Mouse (Mus musculus) stomach, postnatal 0 days (tissue): ENCODE measurements around the gene Zfp346. TPM values are rescaled to one million over a fixed set of nuclear protein-coding genes. Genes with fewer than 3 reads are reported as not detected.

Experiments
- ATAC-seq: fragments of 200-750 bp; cut with Nextera tagmentation; 2 replicates; pipeline ENCODE4 v1.8.0; 2017; ENCODE audit not compliant: low FRiP score, low TSS enrichment
- DNase-seq: peaks from one replicate; pipeline ENCODE4 v3.0.0-alpha.2; 2016; ENCODE audit warnings: low spot score
- H3K27ac ChIP-seq: fragments of 300-500 bp; sonication (generic); replicated peaks from 2 replicates; pipeline ENCODE4 v1.5.1; 2014; ENCODE audit warnings: mild to moderate bottlenecking, control low read depth
- H3K27me3 ChIP-seq: fragments of 300-500 bp; sonication (generic); 2 replicates; pipeline ENCODE4 v1.6.1; 2014; ENCODE audit warnings: low read length; ENCODE audit not compliant: control insufficient read depth, insufficient read depth
- H3K36me3 ChIP-seq: fragments of 300-500 bp; sonication (generic); 2 replicates; pipeline ENCODE4 v1.6.1; 2014; ENCODE audit warnings: low read length, mixed read lengths; ENCODE audit not compliant: control insufficient read depth, insufficient read depth
- H3K4me1 ChIP-seq: fragments of 300-500 bp; sonication (generic); replicated peaks from 2 replicates; pipeline ENCODE4 v1.6.1; 2014; ENCODE audit warnings: antibody characterized with exemption; ENCODE audit not compliant: control insufficient read depth, insufficient read depth
- H3K4me2 ChIP-seq: fragments of 300-500 bp; sonication (generic); replicated peaks from 2 replicates; pipeline ENCODE4 v1.6.1; 2014; ENCODE audit warnings: low read depth, mild to moderate bottlenecking, control low read depth, moderate library complexity
- H3K4me3 ChIP-seq: fragments of 300-500 bp; sonication (generic); 2 replicates; pipeline ENCODE4 v1.5.1; 2014; ENCODE audit warnings: low read depth, low read length, control low read depth
- H3K9ac ChIP-seq: fragments of 300-500 bp; sonication (generic); 2 replicates; pipeline ENCODE4 v1.6.1; 2014; ENCODE audit warnings: mild to moderate bottlenecking, low read length, control low read depth, mixed read lengths
- H3K9me3 ChIP-seq: fragments of 300-500 bp; sonication (generic); 2 replicates; pipeline ENCODE4 v1.6.1; 2016; ENCODE audit warnings: low read length; ENCODE audit not compliant: control insufficient read depth
- CTCF ChIP-seq: IDR thresholded peaks from 2 replicates; pipeline ENCODE4 v1.5.1; 2016; ENCODE audit warnings: antibody characterized with exemption, low read depth, mild to moderate bottlenecking, moderate library complexity
- EP300 ChIP-seq: optimal IDR thresholded peaks from 2 replicates; pipeline ENCODE3; 2016; ENCODE audit warnings: antibody characterized with exemption
- WGBS: fragments of 180-500 bp; shearing (Covaris S2); extraction: QIAGEN DNeasy Blood & Tissue Kit; methylation state at CpG from one replicate; pipeline ENCODE4 v1.1.7; 2014; 5-methylcytosine and 5-hydroxymethylcytosine counted together
- polyA plus RNA-seq: library from polyadenylated mRNA; unstranded; fragments of >200 nt; fragmentation: Nextera tagmentation; extraction: Ambion mirVana; gene quantifications from 2 replicates; pipeline ENCODE4 v1.2.1, GENCODE M21; 2015

The Zfp346 gene
- polyA plus RNA-seq, 1 experiment from 2014 or later: 5.0 TPM

GRCm38 (mm10) chr13:55178556-55178955, 73.4 kb downstream of the Zfp346 start:
- no peak overlapping the region for H3K9ac ChIP-seq
- H3K4me3 ChIP-seq: no peak overlapping the region
- no peak overlapping the region for H3K4me2 ChIP-seq
- no peak for TF ChIP-seq EP300
- peak; percentile 91 for TF ChIP-seq CTCF
- peak; percentile 81 for DNase-seq
- H3K27me3 ChIP-seq: no peaks in the 10 kb centered on the region
- no peaks in the 10 kb centered on the region for H3K9me3 ChIP-seq
- H3K27ac ChIP-seq: no peak overlapping the region
- ATAC-seq: peak; percentile 19; the same call in 1 of the 2 replicates
- H3K4me1 ChIP-seq: no peaks in the 10 kb centered on the region
- 31% methylated on average over 2 of the region's 2 CpGs for WGBS
- H3K36me3 ChIP-seq: no peaks in the 10 kb centered on the region

GRCm38 (mm10) chr13:55179591-55179990, 74.5 kb downstream of the Zfp346 start:
- no peaks in the 10 kb centered on the region for H3K9me3 ChIP-seq
- H3K4me1 ChIP-seq: no peaks in the 10 kb centered on the region
- ATAC-seq: no peak
- 90% methylated on average over 3 of the region's 3 CpGs for WGBS
- H3K27me3 ChIP-seq: no peaks in the 10 kb centered on the region
- no peak overlapping the region for H3K4me3 ChIP-seq
- no peak overlapping the region for H3K4me2 ChIP-seq
- TF ChIP-seq CTCF (no peak), EP300 (no peak)
- H3K36me3 ChIP-seq: no peaks in the 10 kb centered on the region
- DNase-seq: no peak
- H3K9ac ChIP-seq: no peak overlapping the region
- no peak overlapping the region for H3K27ac ChIP-seq

GRCm38 (mm10) chr13:55181786-55182172, 76.7 kb downstream of the Zfp346 start:
- Histone ChIP-seq H3K9ac (peak overlapping the region; percentile 43; the same call in 1 of the 2 replicates), H3K4me2 (peak overlapping the region; percentile 60), H3K36me3 (no peaks in the 10 kb centered on the region), H3K4me1 (no peaks in the 10 kb centered on the region), H3K9me3 (no peaks in the 10 kb centered on the region), H3K4me3 (peak overlapping the region; percentile 40), H3K27ac (peak overlapping the region; percentile 85), H3K27me3 (no peaks in the 10 kb centered on the region)
- WGBS: 75% methylated on average over 2 of the region's 2 CpGs
- no peak for DNase-seq
- TF ChIP-seq EP300 (no peak), CTCF (no peak)
- no peak for ATAC-seq

- Histone ChIP-seq H3K9me3 (no peaks in the 10 kb centered on the region), H3K9ac (peak overlapping the region; percentile 43), H3K27me3 (no peaks in the 10 kb centered on the region), H3K4me1 (no peaks in the 10 kb centered on the region), H3K27ac (peak overlapping the region; percentile 85), H3K36me3 (no peaks in the 10 kb centered on the region), H3K4me3 (peak overlapping the region; percentile 40), H3K4me2 (peak overlapping the region; percentile 60)
- DNase-seq (peak; percentile 79), ATAC-seq (peak; percentile 92)
- WGBS: 2% methylated on average over 23 of the region's 23 CpGs
- no peak for TF ChIP-seq EP300
- TF ChIP-seq CTCF: peak; percentile 77
These were observed 77.2 kb downstream of the Zfp346 start for GRCm38 (mm10) chr13:55182173-55182894.

GRCm38 (mm10) chr13:55183382-55183781, 78.3 kb downstream of the Zfp346 start:
- DNase-seq (peak; percentile 25), ATAC-seq (peak; percentile 77)
- H3K4me3 ChIP-seq: no peak overlapping the region
- no peaks in the 10 kb centered on the region for H3K9me3 ChIP-seq
- no peaks in the 10 kb centered on the region for H3K4me1 ChIP-seq
- H3K36me3 ChIP-seq: no peaks in the 10 kb centered on the region
- H3K27me3 ChIP-seq: no peaks in the 10 kb centered on the region
- TF ChIP-seq CTCF (no peak), EP300 (no peak)
- no peak overlapping the region for H3K9ac ChIP-seq
- WGBS: 72% methylated on average over 6 of the region's 6 CpGs
- H3K27ac ChIP-seq: no peak overlapping the region
- no peak overlapping the region for H3K4me2 ChIP-seq

Other genes starting within 250 kb of the Zfp346 start
- 0.89 and 1.4 TPM in 2 replicates for gene Unc5a, start 155.9 kb upstream of the Zfp346 start, polyA plus RNA-seq
- 0.69 TPM in 2 replicates for gene Hk3, start 83.9 kb upstream of the Zfp346 start, polyA plus RNA-seq
- 16.7 and 17.0 TPM in 2 replicates for gene Uimc1, start 5.0 kb upstream of the Zfp346 start, polyA plus RNA-seq
- gene Gm17617, start 28.2 kb downstream of the Zfp346 start, polyA plus RNA-seq: not detected in 2 replicates
- gene Fgfr4, start 47.3 kb downstream of the Zfp346 start, polyA plus RNA-seq: 1.4 and 1.6 TPM in 2 replicates
- 33.7 and 35.0 TPM in 2 replicates for gene Nsd1, start 104.5 kb downstream of the Zfp346 start, polyA plus RNA-seq
- 350 and 354 TPM in 2 replicates for gene Prelid1, start 215.2 kb downstream of the Zfp346 start, polyA plus RNA-seq
- 79.7 and 85.3 TPM in 2 replicates for gene Rab24, start 216.6 kb downstream of the Zfp346 start, polyA plus RNA-seq
- 9.7 and 12.4 TPM in 2 replicates for gene Mxd3, start 224.5 kb downstream of the Zfp346 start, polyA plus RNA-seq